Mouse (Mus musculus): ENCODE measurements around the gene Ube2j2.

Gene Ube2j2

GRCm38 (mm10) chr4:155932031-155932430 lies 11.6 kb upstream of the Ube2j2 start:
- no peaks in the 10 kb centered on the region for H3K36me3 ChIP-seq (ENCODE audit: control insufficient read depth, insufficient read depth, low read length, poor library complexity, severe bottlenecking)
- no peak for DNase-seq (ENCODE audit: low read depth, low spot score)
- no peaks in the 10 kb centered on the region for H3K27me3 ChIP-seq (ENCODE audit: control insufficient read depth, insufficient read depth, low read length, poor library complexity, severe bottlenecking)

GRCm38 (mm10) chr4:155943049-155943452 lies 580 bp upstream of the Ube2j2 start:
- DNase-seq (ENCODE audit: low read depth, low spot score), result peak; percentile 22
- Histone ChIP-seq H3K27me3 (ENCODE audit: control insufficient read depth, insufficient read depth, low read length, poor library complexity, severe bottlenecking) (no peaks in the 10 kb centered on the region), H3K36me3 (ENCODE audit: control insufficient read depth, insufficient read depth, low read length, poor library complexity, severe bottlenecking) (no peaks in the 10 kb centered on the region)

- Histone ChIP-seq H3K27me3 (ENCODE audit: control insufficient read depth, insufficient read depth, low read length, poor library complexity, severe bottlenecking) (no peaks in the 10 kb centered on the region), H3K36me3 (ENCODE audit: control insufficient read depth, insufficient read depth, low read length, poor library complexity, severe bottlenecking) (no peaks in the 10 kb centered on the region)
- peak; percentile 44 for DNase-seq (ENCODE audit: low read depth, low spot score)
Observed at GRCm38 (mm10) chr4:155944271-155944670, 640 bp downstream of the Ube2j2 start.

- Histone ChIP-seq H3K36me3 (ENCODE audit: control insufficient read depth, insufficient read depth, low read length, poor library complexity, severe bottlenecking) (peaks cover 4% of the 10 kb centered on the region), H3K27me3 (ENCODE audit: control insufficient read depth, insufficient read depth, low read length, poor library complexity, severe bottlenecking) (no peaks in the 10 kb centered on the region)
- no peak for DNase-seq (ENCODE audit: low read depth, low spot score)
Observed at GRCm38 (mm10) chr4:155947094-155947493, 3.5 kb downstream of the Ube2j2 start.

GRCm38 (mm10) chr4:155955491-155955890 lies 11.9 kb downstream of the Ube2j2 start:
- Histone ChIP-seq H3K36me3 (ENCODE audit: control insufficient read depth, insufficient read depth, low read length, poor library complexity, severe bottlenecking) (peaks cover 9% of the 10 kb centered on the region), H3K27me3 (ENCODE audit: control insufficient read depth, insufficient read depth, low read length, poor library complexity, severe bottlenecking) (no peaks in the 10 kb centered on the region)
- no peak for DNase-seq (ENCODE audit: low read depth, low spot score)

GRCm38 (mm10) chr4:155959275-155959674 lies 15.6 kb downstream of the Ube2j2 start:
- Histone ChIP-seq H3K36me3 (ENCODE audit: control insufficient read depth, insufficient read depth, low read length, poor library complexity, severe bottlenecking) (peaks cover 4% of the 10 kb centered on the region; the same call in 1 of the 2 replicates), H3K27me3 (ENCODE audit: control insufficient read depth, insufficient read depth, low read length, poor library complexity, severe bottlenecking) (no peaks in the 10 kb centered on the region)
- peak; percentile 88 for DNase-seq (ENCODE audit: low read depth, low spot score)

GRCm38 (mm10) chr4:155962167-155962971 lies 18.7 kb downstream of the Ube2j2 start, which contains the start of gene C1qtnf12:
TSS of gene C1qtnf12 (plus strand) at chr4:155962318.
- DNase-seq (ENCODE audit: low read depth, low spot score), result peak; percentile 44
- Histone ChIP-seq H3K36me3 (ENCODE audit: control insufficient read depth, insufficient read depth, low read length, poor library complexity, severe bottlenecking) (0 out of 2 replicates have a peak, but pooled peaks cover 1% of the 10 kb centered on the region), H3K27me3 (ENCODE audit: control insufficient read depth, insufficient read depth, low read length, poor library complexity, severe bottlenecking) (no peaks in the 10 kb centered on the region)

GRCm38 (mm10) chr4:155963106-155963505 lies 19.5 kb downstream of the Ube2j2 start:
- DNase-seq (ENCODE audit: low read depth, low spot score), result no peak
- Histone ChIP-seq H3K27me3 (ENCODE audit: control insufficient read depth, insufficient read depth, low read length, poor library complexity, severe bottlenecking) (no peaks in the 10 kb centered on the region), H3K36me3 (ENCODE audit: control insufficient read depth, insufficient read depth, low read length, poor library complexity, severe bottlenecking) (0 out of 2 replicates have a peak, but pooled peaks cover 1% of the 10 kb centered on the region)

GRCm38 (mm10) chr4:155964396-155964795 lies 20.8 kb downstream of the Ube2j2 start:
- no peak for DNase-seq (ENCODE audit: low read depth, low spot score)
- Histone ChIP-seq H3K27me3 (ENCODE audit: control insufficient read depth, insufficient read depth, low read length, poor library complexity, severe bottlenecking) (no peaks in the 10 kb centered on the region), H3K36me3 (ENCODE audit: control insufficient read depth, insufficient read depth, low read length, poor library complexity, severe bottlenecking) (0 out of 2 replicates have a peak, but pooled peaks cover 1% of the 10 kb centered on the region)

- DNase-seq (ENCODE audit: low read depth, low spot score), result no peak
- no peaks in the 10 kb centered on the region for H3K27me3 ChIP-seq (ENCODE audit: control insufficient read depth, insufficient read depth, low read length, poor library complexity, severe bottlenecking)
Observed at GRCm38 (mm10) chr4:155969043-155969653, 25.5 kb downstream of the Ube2j2 start.

GRCm38 (mm10) chr4:155970286-155970685 lies 26.7 kb downstream of the Ube2j2 start:
- no peaks in the 10 kb centered on the region for H3K27me3 ChIP-seq (ENCODE audit: control insufficient read depth, insufficient read depth, low read length, poor library complexity, severe bottlenecking)
- H3K36me3 ChIP-seq (ENCODE audit: control insufficient read depth, insufficient read depth, low read length, poor library complexity, severe bottlenecking), result no peaks in the 10 kb centered on the region
- DNase-seq (ENCODE audit: low read depth, low spot score), result no peak

More at GRCm38 (mm10) chr4:155969043-155969653, 25.5 kb downstream of the Ube2j2 start:
- H3K36me3 ChIP-seq (ENCODE audit: control insufficient read depth, insufficient read depth, low read length, poor library complexity, severe bottlenecking), result no peaks in the 10 kb centered on the region

GRCm38 (mm10) chr4:155972651-155973050 lies 29.0 kb downstream of the Ube2j2 start:
- no peak for DNase-seq (ENCODE audit: low read depth, low spot score)
- no peaks in the 10 kb centered on the region for H3K36me3 ChIP-seq (ENCODE audit: control insufficient read depth, insufficient read depth, low read length, poor library complexity, severe bottlenecking)
- no peaks in the 10 kb centered on the region for H3K27me3 ChIP-seq (ENCODE audit: control insufficient read depth, insufficient read depth, low read length, poor library complexity, severe bottlenecking)

- no peaks in the 10 kb centered on the region for H3K27me3 ChIP-seq (ENCODE audit: control insufficient read depth, insufficient read depth, low read length, poor library complexity, severe bottlenecking)
- DNase-seq (ENCODE audit: low read depth, low spot score), result no peak
- no peaks in the 10 kb centered on the region for H3K36me3 ChIP-seq (ENCODE audit: control insufficient read depth, insufficient read depth, low read length, poor library complexity, severe bottlenecking)
Observed at GRCm38 (mm10) chr4:155973239-155973638, 29.6 kb downstream of the Ube2j2 start.

GRCm38 (mm10) chr4:155981436-155982082 lies 37.9 kb downstream of the Ube2j2 start:
- no peak for DNase-seq (ENCODE audit: low read depth, low spot score)
- H3K27me3 ChIP-seq (ENCODE audit: control insufficient read depth, insufficient read depth, low read length, poor library complexity, severe bottlenecking), result no peaks in the 10 kb centered on the region
- no peaks in the 10 kb centered on the region for H3K36me3 ChIP-seq (ENCODE audit: control insufficient read depth, insufficient read depth, low read length, poor library complexity, severe bottlenecking)

GRCm38 (mm10) chr4:155983788-155984187 lies 40.2 kb downstream of the Ube2j2 start:
- no peaks in the 10 kb centered on the region for H3K27me3 ChIP-seq (ENCODE audit: control insufficient read depth, insufficient read depth, low read length, poor library complexity, severe bottlenecking)
- H3K36me3 ChIP-seq (ENCODE audit: control insufficient read depth, insufficient read depth, low read length, poor library complexity, severe bottlenecking), result no peaks in the 10 kb centered on the region
- no peak for DNase-seq (ENCODE audit: low read depth, low spot score)

All from splenic B cell, adult 2 months (primary cell).